Mouse (Mus musculus) intestine, embryonic 16.5 days (tissue): Measurements from ENCODE around the gene Galnt6. TPM values are rescaled to one million over a fixed set of nuclear protein-coding genes. Genes with fewer than 3 reads are reported as not detected.
"Not testable (repeated sequence)": the region's sequence is repeated elsewhere in the genome, so short reads cannot be mapped to it uniquely, and the experiment has no call there.

Experiments used
- ATAC-seq: fragments of 200-750 bp; cut with Nextera tagmentation; 2 replicates; pipeline ENCODE4 v1.8.0; 2017; ENCODE audit warnings: moderate TSS enrichment, moderate library complexity
- H3K27ac ChIP-seq: fragments of 300-500 bp; sonication (generic); 2 replicates; pipeline ENCODE4 v1.5.1; 2014; ENCODE audit warnings: mild to moderate bottlenecking, low read length
- H3K27me3 ChIP-seq: fragments of 300-500 bp; sonication (generic); replicated peaks from 2 replicates; pipeline ENCODE4 v1.6.1; 2014; ENCODE audit warnings: low read length, control low read depth, mixed read lengths; ENCODE audit not compliant: control insufficient read depth, insufficient read depth
- H3K36me3 ChIP-seq: fragments of 300-500 bp; sonication (generic); 2 replicates; pipeline ENCODE4 v1.6.1; 2014; ENCODE audit warnings: low read length, control low read depth; ENCODE audit not compliant: control insufficient read depth, insufficient read depth
- H3K4me1 ChIP-seq: fragments of 300-500 bp; sonication (generic); 2 replicates; pipeline ENCODE4 v1.6.1; 2014; ENCODE audit warnings: low read length, control low read depth, mixed read lengths; ENCODE audit not compliant: control insufficient read depth, insufficient read depth
- H3K4me2 ChIP-seq: fragments of 300-500 bp; sonication (generic); 2 replicates; pipeline ENCODE4 v1.6.1; 2014; ENCODE audit warnings: low read depth, low read length, control low read depth
- H3K4me3 ChIP-seq: fragments of 300-500 bp; sonication (generic); 2 replicates; pipeline ENCODE4 v1.5.1; 2014; ENCODE audit warnings: mild to moderate bottlenecking, low read length
- H3K9ac ChIP-seq: fragments of 300-500 bp; sonication (generic); 2 replicates; pipeline ENCODE4 v1.6.1; 2014; ENCODE audit warnings: low read depth, low read length
- H3K9me3 ChIP-seq: fragments of 300-500 bp; sonication (generic); 2 replicates; pipeline ENCODE4 v1.6.1; 2016; ENCODE audit warnings: low read length, control low read depth; ENCODE audit not compliant: control insufficient read depth
- WGBS: fragments of 180-500 bp; shearing (Covaris S2); extraction: QIAGEN DNeasy Blood & Tissue Kit; methylation state at CpG from one replicate; pipeline ENCODE4 v1.1.7; 2014; 5-methylcytosine and 5-hydroxymethylcytosine counted together
- polyA plus RNA-seq: library from polyadenylated mRNA; unstranded; fragments of >200 nt; fragmentation: Nextera tagmentation; extraction: Ambion mirVana; gene quantifications from 2 replicates; pipeline ENCODE4 v1.2.1, GENCODE M21; 2015

Gene Galnt6
- 7.6 and 8.8 TPM in 2 replicates for polyA plus RNA-seq

DNA sequence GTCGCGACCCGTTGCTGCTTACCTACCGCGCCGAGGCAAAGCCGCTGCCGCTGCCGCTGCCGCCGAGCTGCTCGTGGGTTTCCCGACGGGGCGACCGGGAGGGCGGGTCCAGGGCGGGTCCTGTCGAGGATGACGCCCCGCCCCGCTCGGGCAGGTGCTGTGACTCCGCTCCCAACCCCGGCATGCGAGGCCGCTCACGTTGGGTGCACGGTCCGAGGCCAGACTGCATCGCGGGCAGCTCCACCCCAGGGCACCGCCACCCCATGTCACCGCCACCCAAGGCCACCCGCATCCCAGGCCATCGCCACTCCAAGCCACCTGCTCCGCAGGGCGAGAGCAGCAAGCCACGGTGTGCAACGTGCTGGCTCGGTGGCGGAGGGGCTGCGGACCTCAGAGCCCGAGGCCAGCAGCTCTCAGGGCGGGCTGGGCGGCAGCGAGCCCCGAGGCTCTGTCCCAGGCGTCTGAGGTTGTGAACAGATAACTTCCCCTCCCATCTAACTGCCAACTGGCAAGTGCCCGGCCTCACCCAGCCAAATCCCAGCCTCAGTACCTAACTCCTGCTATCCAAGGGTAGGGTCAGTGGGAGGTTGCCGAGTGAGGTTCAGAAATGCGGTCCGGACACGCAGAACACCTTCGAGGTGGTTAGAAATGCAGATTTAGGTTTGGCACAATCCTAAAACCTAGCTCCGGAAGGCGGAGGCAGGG, at the start of gene Galnt6:
TSS of gene Galnt6 (minus strand) at position 96 of the 705 bp plus-strand sequence.
- Histone ChIP-seq H3K9ac (peak within 1 kb of the TSS; percentile 50), H3K4me2 (peak within 1 kb of the TSS; percentile 46), H3K27me3 (peaks cover 10% of the 10 kb centered on the region), H3K36me3 (no peaks in the 10 kb centered on the region), H3K4me1 (peaks cover 13% of the 10 kb centered on the region), H3K9me3 (no peaks in the 10 kb centered on the region), H3K4me3 (peak within 1 kb of the TSS; percentile 39), H3K27ac (no peak within 1 kb of the TSS)
- 7% methylated on average over 56 of the region's 57 CpGs for WGBS
- peak; percentile 53 for ATAC-seq

GRCm38 (mm10) chr15:100777020-100778016, 48.1 kb upstream of the Galnt6 start:
- H3K36me3 ChIP-seq = no peaks in the 10 kb centered on the region
- H3K4me2 ChIP-seq = peak overlapping the region; percentile 36; the same call in 1 of the 2 replicates
- WGBS = 29% methylated on average over 32 of the region's 32 CpGs
- ATAC-seq = peak; percentile 86
- H3K27ac ChIP-seq = peak overlapping the region; percentile 34; the same call in 1 of the 2 replicates
- no peak overlapping the region for H3K4me3 ChIP-seq
- no peaks in the 10 kb centered on the region for H3K9me3 ChIP-seq
- H3K9ac ChIP-seq = peak overlapping the region; percentile 12; the same call in 1 of the 2 replicates
- H3K4me1 ChIP-seq = peaks cover 18% of the 10 kb centered on the region
- H3K27me3 ChIP-seq = no peaks in the 10 kb centered on the region

DNA sequence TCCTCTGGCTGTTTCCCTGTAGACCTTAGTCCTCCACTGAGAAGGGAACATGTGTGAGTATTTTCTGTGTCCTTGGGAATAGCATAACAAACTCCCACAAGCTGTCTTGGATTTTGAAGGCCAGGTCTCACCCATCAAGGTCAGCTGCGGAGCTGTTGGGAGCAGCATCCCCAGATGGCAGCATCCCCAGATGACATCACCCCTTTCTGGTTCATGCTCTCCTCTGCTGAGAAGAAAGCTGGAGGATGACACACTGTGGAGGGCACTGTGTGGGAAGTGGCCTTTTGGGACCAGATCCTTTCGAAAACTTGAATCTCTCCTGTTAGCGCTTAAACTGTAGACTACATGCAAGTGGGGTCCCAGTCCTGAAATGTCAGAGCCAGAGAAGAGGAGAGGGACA, 47.2 kb upstream of the Galnt6 start:
- H3K27ac ChIP-seq = 0 out of 2 replicates have a peak overlapping the region, but pooled peaks have one; percentile 55
- no peak overlapping the region for H3K4me3 ChIP-seq
- no peak overlapping the region for H3K9ac ChIP-seq
- no peak overlapping the region for H3K4me2 ChIP-seq
- WGBS = 80% methylated on average over 3 of the region's 3 CpGs
- no peaks in the 10 kb centered on the region for H3K27me3 ChIP-seq
- H3K36me3 ChIP-seq = no peaks in the 10 kb centered on the region
- H3K4me1 ChIP-seq = peaks cover 18% of the 10 kb centered on the region
- no peak for ATAC-seq
- H3K9me3 ChIP-seq = no peaks in the 10 kb centered on the region

DNA sequence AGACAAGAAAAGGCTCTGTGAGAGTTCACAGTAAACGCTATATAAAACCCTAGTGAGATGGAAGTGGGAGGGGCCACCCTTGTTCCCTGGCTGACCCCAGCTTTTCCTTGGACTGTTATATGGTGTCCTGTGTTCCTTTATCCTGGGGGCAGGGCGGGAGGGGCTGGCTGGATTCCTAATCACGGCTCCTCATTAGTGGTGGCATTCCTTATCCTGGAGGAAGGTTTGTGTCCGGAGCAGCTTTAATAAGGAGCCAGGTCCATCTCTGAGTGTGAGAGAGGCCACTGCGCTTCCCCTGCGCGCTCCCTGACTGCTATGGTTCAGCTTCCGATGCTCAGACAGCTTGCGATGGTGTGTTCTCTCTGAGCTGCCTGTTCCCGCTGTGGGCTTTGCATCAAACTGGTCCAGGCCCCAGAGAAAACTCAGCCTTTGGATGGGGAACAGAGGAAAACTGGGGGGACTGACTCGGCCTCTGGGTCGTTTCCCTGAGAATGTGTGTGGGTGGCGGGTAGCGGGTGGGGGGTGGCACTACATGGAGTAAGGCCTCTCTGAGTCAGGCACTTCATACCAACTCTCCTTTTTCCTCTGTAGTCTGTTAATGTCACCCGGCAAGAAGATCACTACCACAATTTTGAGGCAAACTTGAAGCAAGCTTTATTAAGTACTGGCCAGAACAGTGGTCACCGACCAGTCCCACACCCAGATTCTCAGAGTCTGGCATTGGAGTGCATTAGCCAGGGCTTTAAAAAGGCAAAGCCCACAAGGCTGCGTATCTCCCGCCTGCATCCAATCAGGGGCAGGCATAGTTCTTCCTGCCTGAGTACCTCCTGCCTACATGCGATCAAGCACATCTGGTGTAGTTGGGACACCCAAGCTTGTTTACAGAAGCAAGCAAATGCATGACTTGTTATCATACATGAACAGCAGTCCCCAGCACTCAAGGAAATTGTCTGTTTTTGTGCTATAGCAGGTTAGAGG, 46.3 kb upstream of the Galnt6 start:
- no peak overlapping the region for H3K4me2 ChIP-seq
- no peak overlapping the region for H3K4me3 ChIP-seq
- H3K9ac ChIP-seq = no peak overlapping the region
- H3K9me3 ChIP-seq = no peaks in the 10 kb centered on the region
- H3K36me3 ChIP-seq = no peaks in the 10 kb centered on the region
- ATAC-seq = no peak
- no peaks in the 10 kb centered on the region for H3K27me3 ChIP-seq
- 52% methylated on average over 19 of the region's 19 CpGs for WGBS
- H3K27ac ChIP-seq = peak overlapping the region; percentile 55
- H3K4me1 ChIP-seq = peaks cover 17% of the 10 kb centered on the region

DNA sequence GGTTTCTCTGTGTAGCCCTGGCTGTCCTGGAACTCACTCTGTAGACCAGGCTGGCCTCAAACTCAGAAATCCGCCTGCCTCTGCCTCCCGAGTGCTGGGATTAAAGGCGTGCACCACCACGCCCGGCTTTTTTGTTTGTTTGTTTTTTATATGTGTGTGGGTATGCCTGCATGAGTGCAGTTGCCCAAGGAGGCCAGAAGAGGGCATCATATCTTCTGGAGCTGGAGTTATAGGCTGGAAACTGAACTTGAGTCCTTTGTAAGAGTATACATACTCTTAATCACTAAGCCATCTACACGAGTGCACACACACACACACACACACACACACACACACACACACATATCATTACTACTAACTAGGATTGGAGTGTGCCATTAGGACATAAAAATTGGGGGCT, 44.7 kb upstream of the Galnt6 start:
- not testable (repeated sequence) for H3K27ac ChIP-seq, H3K9me3 ChIP-seq, H3K36me3 ChIP-seq, H3K4me2 ChIP-seq, H3K27me3 ChIP-seq, ATAC-seq, H3K9ac ChIP-seq, H3K4me3 ChIP-seq
- H3K4me1 ChIP-seq = peaks cover 12% of the 10 kb centered on the region
- 96% methylated on average over 6 of the region's 6 CpGs for WGBS

- H3K4me1 ChIP-seq = peaks cover 12% of the 10 kb centered on the region
- H3K27me3 ChIP-seq = no peaks in the 10 kb centered on the region
- no peaks in the 10 kb centered on the region for H3K9me3 ChIP-seq
- no peak overlapping the region for H3K4me2 ChIP-seq
- H3K4me3 ChIP-seq = no peak overlapping the region
- H3K27ac ChIP-seq = no peak overlapping the region
- H3K9ac ChIP-seq = no peak overlapping the region
- no peaks in the 10 kb centered on the region for H3K36me3 ChIP-seq
- no peak for ATAC-seq
- 86% methylated on average over 4 of the region's 4 CpGs for WGBS
Measured at GRCm38 (mm10) chr15:100772685-100773084, 43.5 kb upstream of the Galnt6 start.

DNA sequence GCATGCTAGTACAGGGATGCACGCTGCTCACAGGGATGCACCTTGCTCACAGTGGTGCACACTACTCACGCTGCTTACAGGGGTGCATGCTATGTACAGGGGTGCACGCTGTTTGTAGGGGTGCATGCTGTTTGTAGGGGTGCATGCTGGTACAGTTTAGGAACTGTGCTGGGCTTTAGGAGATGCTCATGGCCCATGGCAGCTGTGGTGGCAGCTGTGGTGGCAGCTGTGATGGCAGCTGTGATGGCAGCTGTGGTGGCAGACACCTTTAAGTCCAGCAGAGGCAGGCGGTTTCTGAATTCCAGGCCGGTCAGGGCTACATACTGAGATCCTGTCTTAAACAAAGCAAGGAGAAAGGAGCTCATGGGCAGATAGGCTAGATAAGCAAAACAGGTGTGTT, 41.2 kb upstream of the Galnt6 start:
- 96% methylated on average over 5 of the region's 5 CpGs for WGBS
- Histone ChIP-seq H3K27me3 (0 out of 2 replicates have a peak, but pooled peaks cover 4% of the 10 kb centered on the region), H3K9ac (no peak overlapping the region), H3K4me2 (no peak overlapping the region), H3K27ac (no peak overlapping the region), H3K4me3 (no peak overlapping the region), H3K36me3 (no peaks in the 10 kb centered on the region), H3K9me3 (no peaks in the 10 kb centered on the region), H3K4me1 (no peaks in the 10 kb centered on the region; the same call in 1 of the 2 replicates)
- ATAC-seq = no peak

GRCm38 (mm10) chr15:100769023-100769422, 39.8 kb upstream of the Galnt6 start:
- not testable (repeated sequence) for H3K4me2 ChIP-seq, H3K27ac ChIP-seq, H3K27me3 ChIP-seq, H3K9ac ChIP-seq, H3K9me3 ChIP-seq, ATAC-seq, H3K4me3 ChIP-seq, H3K4me1 ChIP-seq, H3K36me3 ChIP-seq
- 80% methylated on average over 4 of the region's 4 CpGs for WGBS
